ENCODE assay signal across 19 mouse cellular contexts in the genomic region with DNA sequence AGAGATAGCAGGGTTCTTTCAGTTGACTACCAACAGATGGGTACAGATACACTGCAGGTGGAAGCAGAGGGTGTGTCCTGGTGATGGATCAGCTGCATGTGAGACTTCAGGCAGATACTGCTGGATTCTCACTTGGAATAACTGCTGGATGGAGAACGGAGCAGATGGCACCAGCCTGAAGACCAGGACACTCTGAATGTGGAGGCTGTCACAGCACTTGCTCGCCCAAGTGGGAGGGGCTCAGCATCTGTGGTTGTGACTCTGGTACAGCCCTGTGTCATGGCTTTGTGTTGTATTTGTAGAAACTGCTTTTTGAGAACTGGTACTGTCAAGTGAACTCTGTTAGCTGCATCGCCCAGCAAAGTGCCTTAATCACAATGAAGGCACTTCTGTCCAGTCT.
DNase-seq lines count a peak whose midpoint lies in the region; ATAC-seq and TF ChIP-seq lines count a peak whose summit lies in the region.
"Had no signal": no experiment of that assay in that cellular context is flagged by ENCODE, and none has a peak within 500 bp of the region (broad histone marks: within the 10 kb centered on the region; RNA-seq: fewer than 3 reads in every experiment).

No protein-coding gene starts in this region.

- H3K36me3 ChIP-seq in hindbrain, embryonic 15.5 days: no peaks in the 10 kb centered on the region
- no peaks in the 10 kb centered on the region for H3K36me3 ChIP-seq in hindbrain, embryonic 12.5 days
- H3K36me3 ChIP-seq: embryonic facial prominence, embryonic 13.5 days; midbrain, embryonic 12.5 days had no signal

- H3K4me1 ChIP-seq in hindbrain, embryonic 15.5 days (replicated peaks): peaks cover 10% of the 10 kb centered on the region; the same call in 1 of the 2 replicates
- no peaks in the 10 kb centered on the region for H3K4me1 ChIP-seq in hindbrain, embryonic 12.5 days
- H3K4me1 ChIP-seq: embryonic facial prominence, embryonic 13.5 days had no signal

- peak; percentile 23 to 42 for DNase-seq in cerebellum, postnatal 10 days
- no peak for DNase-seq in cerebellum, adult 11-12 months
- DNase-seq in brain, embryonic 14.5 days (ENCODE audit: low read depth): peak; percentile 57
- DNase-seq in layer of hippocampus, adult 2 months (ENCODE audit: low spot score in 2 of 2): peak; percentile 14 to 21
- DNase-seq in adrenal gland, postnatal 14 days: no peak
- DNase-seq: adrenal gland, adult 2 months; cerebellum, adult 18-20 months; gastrocnemius, postnatal 14 days; heart, postnatal 10 days; kidney, adult 9 months; kidney, postnatal 36 days; lung, adult 18-20 months; thymus, adult 18-20 months had no signal

- no peak overlapping the region for H3K9ac ChIP-seq in hindbrain, embryonic 15.5 days
- no peak overlapping the region for H3K9ac ChIP-seq in hindbrain, embryonic 12.5 days
- H3K9ac ChIP-seq: embryonic facial prominence, embryonic 13.5 days; midbrain, embryonic 12.5 days had no signal

- no peak overlapping the region for H3K27ac ChIP-seq in hindbrain, embryonic 15.5 days (replicated peaks)
- H3K27ac ChIP-seq in hindbrain, embryonic 12.5 days: no peak overlapping the region
- peak overlapping the region; percentile 64 for H3K27ac ChIP-seq in layer of hippocampus, adult 2 months
- H3K27ac ChIP-seq: embryonic facial prominence, embryonic 13.5 days; macrophage; midbrain, embryonic 12.5 days had no signal

- no peaks in the 10 kb centered on the region for H3K9me3 ChIP-seq in hindbrain, embryonic 15.5 days
- H3K9me3 ChIP-seq in hindbrain, embryonic 12.5 days (replicated peaks): no peaks in the 10 kb centered on the region
- H3K9me3 ChIP-seq: embryonic facial prominence, embryonic 13.5 days; midbrain, embryonic 12.5 days had no signal

- WGBS in hindbrain, embryonic 15.5 days: 87% methylated on average over 3 of the region's 3 CpGs
- WGBS in hindbrain, embryonic 12.5 days: 85% methylated on average over 3 of the region's 3 CpGs

- no peak overlapping the region for H3K4me2 ChIP-seq in hindbrain, embryonic 15.5 days
- H3K4me2 ChIP-seq in hindbrain, embryonic 12.5 days (replicated peaks): no peak overlapping the region
- H3K4me2 ChIP-seq: embryonic facial prominence, embryonic 13.5 days; midbrain, embryonic 12.5 days had no signal

- no peak for TF ChIP-seq CTCF in brain, embryonic 14.5 days (IDR thresholded peaks at IDR 0.05; ENCODE audit: borderline replicate concordance, extremely low read depth, insufficient read depth, insufficient read length)
- no peak for TF ChIP-seq CTCF in layer of hippocampus, adult 2 months (conservative IDR thresholded peaks at IDR 0.05)

- peak; percentile 28; the same call in 1 of the 2 replicates for ATAC-seq in hindbrain, embryonic 15.5 days (ENCODE audit: low FRiP score, low read depth)
- ATAC-seq in hindbrain, embryonic 12.5 days (ENCODE audit: low FRiP score): no peak
- no peak for ATAC-seq in erythroid progenitor cell, adult 5-6 weeks (replicated peaks; ENCODE audit: low FRiP score, poor library complexity, severe bottlenecking)

- H3K27me3 ChIP-seq in hindbrain, embryonic 15.5 days: no peaks in the 10 kb centered on the region
- H3K27me3 ChIP-seq in hindbrain, embryonic 12.5 days: no peaks in the 10 kb centered on the region
- H3K27me3 ChIP-seq: embryonic facial prominence, embryonic 13.5 days; midbrain, embryonic 12.5 days had no signal

- no peak overlapping the region for H3K4me3 ChIP-seq in hindbrain, embryonic 15.5 days
- no peak overlapping the region for H3K4me3 ChIP-seq in hindbrain, embryonic 12.5 days
- H3K4me3 ChIP-seq in layer of hippocampus, adult 2 months: no peak overlapping the region
- H3K4me3 ChIP-seq: embryonic facial prominence, embryonic 13.5 days; midbrain, embryonic 12.5 days had no signal

- no peak for TF ChIP-seq POLR2A in brain, embryonic 14.5 days (IDR thresholded peaks at IDR 0.05; ENCODE audit: borderline replicate concordance, extremely low read depth, insufficient read depth, insufficient read length, poor library complexity, severe bottlenecking)

Comparison
In these comparisons a context has a peak if more than half of its experiments do, and no peak if none do; other contexts are left out.
1. DNase-seq: peak in cerebellum, postnatal 10 days (2 of 2), brain, embryonic 14.5 days (single experiment) and layer of hippocampus, adult 2 months (2 of 2); none in cerebellum, adult 11-12 months (single experiment) and adrenal gland, postnatal 14 days (single experiment).